Mouse (Mus musculus) E14TG2a.4 (cell line): ENCODE results near the gene Tnn.

Experiments
- CTCF ChIP-seq: conservative IDR thresholded peaks from 2 replicates; pipeline ENCODE4 v1.5.1; 2014; ENCODE audit warnings: low read length
- POU5F1 ChIP-seq: IDR thresholded peaks from 2 replicates; pipeline ENCODE4 v1.6.1; 2014; ENCODE audit warnings: low read length, borderline replicate concordance

DNA sequence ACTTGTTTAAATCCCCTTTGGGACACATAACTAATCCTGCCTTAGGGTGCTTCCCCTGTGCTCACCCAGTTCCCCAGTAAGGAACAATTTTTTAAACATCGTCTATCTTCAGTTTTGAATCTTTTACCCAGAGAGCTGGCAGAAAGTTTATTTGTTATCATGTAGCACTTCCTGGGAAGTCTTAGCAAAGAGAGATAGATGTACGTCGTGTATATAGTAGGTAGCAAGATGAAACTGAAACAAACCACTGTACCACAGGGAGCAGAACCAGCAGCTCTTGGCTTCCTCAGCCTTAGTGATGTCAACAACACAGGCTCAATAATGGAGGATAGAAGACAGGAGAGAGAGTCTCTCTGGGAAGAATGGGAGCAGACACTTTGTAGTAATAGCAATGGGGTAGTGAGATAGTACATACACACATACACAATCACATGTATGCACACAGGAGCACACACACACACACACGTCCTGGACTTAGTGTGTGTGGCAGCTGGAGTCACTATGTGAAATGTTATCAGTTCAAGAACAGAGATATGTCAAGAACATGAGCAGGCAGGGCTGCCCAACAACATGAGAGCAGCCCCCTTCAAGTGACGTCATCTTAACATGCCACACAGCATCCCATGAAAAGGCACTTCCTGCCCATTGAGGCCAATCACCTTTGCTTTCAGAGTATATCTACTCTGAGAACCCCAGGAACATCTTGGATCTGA, 98.9 kb downstream of the Tnn start:
- no peak for TF ChIP-seq CTCF
- no peak for TF ChIP-seq POU5F1
